Mouse (Mus musculus): ENCODE results near the gene Agxt. TPM values are rescaled to one million over a fixed set of nuclear protein-coding genes. Genes with fewer than 3 reads are reported as not detected.

Agxt gene
- polyA plus RNA-seq, 1 experiment from 2014 or later, result not detected

DNA sequence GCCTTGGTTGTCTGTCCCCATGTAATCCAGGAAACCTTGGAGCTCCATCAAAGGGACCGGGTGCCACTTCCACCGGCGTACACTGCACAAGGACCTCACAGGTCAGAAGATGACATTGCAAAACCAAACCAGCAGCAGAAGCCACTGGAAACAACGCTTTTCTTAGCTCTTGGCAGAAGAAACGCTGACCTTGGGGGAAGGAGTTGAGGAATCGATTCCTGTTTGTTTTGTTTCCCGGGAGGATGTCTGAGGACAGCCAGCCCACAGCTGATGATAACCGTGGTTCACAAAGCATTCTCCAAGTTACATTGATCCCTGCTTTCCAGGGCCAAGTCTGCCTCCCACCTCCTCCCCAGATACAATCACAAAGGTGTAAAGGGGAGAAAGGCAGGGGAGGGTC is 11.0 kb upstream of the Agxt start:
- H3K4me3 ChIP-seq, result no peak overlapping the region
- H3K9ac ChIP-seq, result no peak overlapping the region
- ATAC-seq, result no peak
- 90% methylated on average over 8 of the region's 8 CpGs for WGBS
- no peaks in the 10 kb centered on the region for H3K36me3 ChIP-seq (ENCODE audit: poor library complexity, severe bottlenecking)
- H3K27ac ChIP-seq, result no peak overlapping the region
- no peaks in the 10 kb centered on the region for H3K27me3 ChIP-seq
- no peaks in the 10 kb centered on the region for H3K4me1 ChIP-seq
- H3K4me2 ChIP-seq, result no peak overlapping the region
- no peaks in the 10 kb centered on the region for H3K9me3 ChIP-seq (replicated peaks)

GRCm38 (mm10) chr1:93125256-93125655 is 9.8 kb upstream of the Agxt start:
- Histone ChIP-seq H3K4me1 (no peaks in the 10 kb centered on the region), H3K9ac (no peak overlapping the region), H3K4me3 (no peak overlapping the region), H3K4me2 (no peak overlapping the region), H3K27me3 (no peaks in the 10 kb centered on the region), H3K36me3 (ENCODE audit: poor library complexity, severe bottlenecking) (no peaks in the 10 kb centered on the region), H3K27ac (no peak overlapping the region), H3K9me3 (replicated peaks) (no peaks in the 10 kb centered on the region)
- WGBS, result 70% methylated on average over 5 of the region's 5 CpGs
- ATAC-seq, result no peak

DNA sequence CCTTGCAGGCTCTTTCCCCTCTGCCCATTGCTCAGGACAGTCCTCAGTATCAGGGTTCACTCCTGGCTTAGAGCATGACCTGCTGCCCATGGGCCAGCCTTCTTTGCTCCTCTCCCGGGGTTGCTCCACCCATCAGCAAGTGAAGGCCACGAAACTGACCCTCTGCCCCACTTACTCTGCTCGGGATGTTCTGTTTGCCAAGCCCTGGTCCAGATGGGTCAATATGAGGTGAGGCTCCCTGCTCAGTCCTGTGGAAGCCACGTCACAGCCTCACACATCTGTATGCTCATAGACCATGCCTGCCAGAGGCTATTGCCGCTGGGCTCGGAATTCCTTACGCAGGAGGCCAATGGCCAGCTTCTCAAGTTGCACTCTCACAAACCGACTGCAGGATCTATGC is 6.8 kb upstream of the Agxt start:
- Histone ChIP-seq H3K36me3 (ENCODE audit: poor library complexity, severe bottlenecking) (no peaks in the 10 kb centered on the region), H3K4me2 (no peak overlapping the region), H3K4me3 (no peak overlapping the region), H3K9ac (no peak overlapping the region), H3K27me3 (no peaks in the 10 kb centered on the region), H3K27ac (no peak overlapping the region), H3K9me3 (replicated peaks) (no peaks in the 10 kb centered on the region), H3K4me1 (no peaks in the 10 kb centered on the region)
- ATAC-seq, result no peak
- 85% methylated on average over 8 of the region's 8 CpGs for WGBS

- H3K36me3 ChIP-seq (ENCODE audit: poor library complexity, severe bottlenecking), result no peaks in the 10 kb centered on the region
- 31% methylated on average over 6 of the region's 6 CpGs for WGBS
- no peak overlapping the region for H3K9ac ChIP-seq
- H3K27me3 ChIP-seq, result no peaks in the 10 kb centered on the region
- H3K9me3 ChIP-seq (replicated peaks), result no peaks in the 10 kb centered on the region
- H3K4me3 ChIP-seq, result no peak overlapping the region
- no peaks in the 10 kb centered on the region for H3K4me1 ChIP-seq
- no peak overlapping the region for H3K4me2 ChIP-seq
- no peak overlapping the region for H3K27ac ChIP-seq
- 0 out of 2 replicates have a peak, but pooled peaks have one; percentile 30 for ATAC-seq
These were observed 6.2 kb upstream of the Agxt start for GRCm38 (mm10) chr1:93128710-93129349.

DNA sequence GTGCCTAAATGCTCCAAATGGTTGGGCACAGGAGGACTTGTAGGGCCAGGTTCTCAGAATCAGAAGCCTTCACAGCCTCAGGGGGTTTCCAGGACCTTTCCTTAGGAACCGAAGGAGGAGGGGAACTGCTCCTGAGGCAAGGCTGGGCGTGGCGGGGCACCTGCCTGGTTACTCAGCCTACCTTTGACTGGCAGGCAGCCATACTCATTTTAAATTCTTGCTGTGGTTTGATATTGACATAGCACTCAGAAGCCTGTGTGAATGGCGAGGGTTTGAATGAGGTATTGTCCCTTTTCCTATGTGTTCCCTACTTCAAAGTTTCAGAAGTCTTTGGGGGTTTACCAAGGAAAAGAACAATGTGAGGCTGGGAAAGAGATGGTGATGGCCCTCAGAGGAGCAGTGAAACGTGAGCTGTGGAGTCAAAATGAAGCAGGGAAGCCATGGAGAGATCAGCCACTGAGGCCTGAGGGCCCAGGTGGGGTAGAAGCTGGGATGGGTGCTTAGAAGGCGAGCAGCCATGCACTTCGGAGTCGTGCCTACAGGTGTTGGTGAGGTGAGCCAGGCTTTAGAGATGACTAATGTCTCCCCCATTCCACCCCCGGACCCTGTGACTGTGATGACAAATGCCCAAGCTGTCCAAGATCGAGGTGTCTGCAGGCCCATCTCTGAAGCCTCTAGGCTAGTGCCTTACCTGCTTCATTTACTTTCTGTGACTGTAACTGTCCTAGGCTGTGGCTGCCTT is 4.6 kb upstream of the Agxt start:
- 75% methylated on average over 10 of the region's 10 CpGs for WGBS
- ATAC-seq, result no peak
- Histone ChIP-seq H3K4me1 (no peaks in the 10 kb centered on the region), H3K9me3 (replicated peaks) (no peaks in the 10 kb centered on the region), H3K4me2 (no peak overlapping the region), H3K27me3 (no peaks in the 10 kb centered on the region), H3K36me3 (ENCODE audit: poor library complexity, severe bottlenecking) (no peaks in the 10 kb centered on the region), H3K9ac (no peak overlapping the region), H3K27ac (no peak overlapping the region), H3K4me3 (no peak overlapping the region)

GRCm38 (mm10) chr1:93132676-93133075 is 2.4 kb upstream of the Agxt start:
- 73% methylated on average over 8 of the region's 8 CpGs for WGBS

DNA sequence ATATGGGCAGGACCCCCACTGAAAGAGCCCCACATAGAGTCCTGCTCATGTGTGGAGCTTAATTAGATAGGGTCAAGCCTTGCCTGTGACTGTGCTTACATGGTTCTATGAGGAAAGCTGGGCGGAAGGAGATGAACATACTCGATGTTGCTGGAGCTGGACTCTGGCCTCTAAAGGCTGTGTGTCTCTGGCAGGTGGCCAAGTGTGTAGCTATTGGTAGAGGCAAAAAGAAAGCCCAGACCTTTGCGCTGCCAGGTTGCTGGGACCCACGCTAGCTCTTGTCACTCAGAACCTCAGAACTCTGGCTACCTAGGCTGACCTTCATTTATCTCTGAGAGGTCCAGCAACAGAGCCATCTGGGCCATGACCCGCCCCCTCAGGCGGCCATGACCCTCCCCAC is 3.5 kb downstream of the Agxt start:
- Histone ChIP-seq H3K4me2 (no peak overlapping the region), H3K36me3 (ENCODE audit: poor library complexity, severe bottlenecking) (no peaks in the 10 kb centered on the region), H3K4me1 (no peaks in the 10 kb centered on the region), H3K4me3 (no peak overlapping the region), H3K9ac (no peak overlapping the region), H3K9me3 (replicated peaks) (no peaks in the 10 kb centered on the region), H3K27me3 (no peaks in the 10 kb centered on the region), H3K27ac (no peak overlapping the region)
- 76% methylated on average over 6 of the region's 6 CpGs for whole genome bisulfite sequencing
- no peak for ATAC-seq

More at GRCm38 (mm10) chr1:93132676-93133075, 2.4 kb upstream of the Agxt start:
- no peaks in the 10 kb centered on the region for H3K4me1 ChIP-seq
- no peak for ATAC-seq
- H3K36me3 ChIP-seq (ENCODE audit: poor library complexity, severe bottlenecking), result no peaks in the 10 kb centered on the region
- no peak overlapping the region for H3K27ac ChIP-seq
- H3K4me3 ChIP-seq, result no peak overlapping the region
- no peak overlapping the region for H3K4me2 ChIP-seq
- H3K9ac ChIP-seq, result no peak overlapping the region
- no peaks in the 10 kb centered on the region for H3K27me3 ChIP-seq
- no peaks in the 10 kb centered on the region for H3K9me3 ChIP-seq (replicated peaks)

GRCm38 (mm10) chr1:93139713-93140112 is 4.7 kb downstream of the Agxt start:
- 86% methylated on average over 7 of the region's 7 CpGs for WGBS
- Histone ChIP-seq H3K36me3 (ENCODE audit: poor library complexity, severe bottlenecking) (no peaks in the 10 kb centered on the region), H3K27me3 (no peaks in the 10 kb centered on the region), H3K4me2 (no peak overlapping the region), H3K27ac (no peak overlapping the region), H3K4me1 (no peaks in the 10 kb centered on the region), H3K9me3 (replicated peaks) (no peaks in the 10 kb centered on the region), H3K9ac (no peak overlapping the region), H3K4me3 (no peak overlapping the region)
- ATAC-seq, result no peak

DNA sequence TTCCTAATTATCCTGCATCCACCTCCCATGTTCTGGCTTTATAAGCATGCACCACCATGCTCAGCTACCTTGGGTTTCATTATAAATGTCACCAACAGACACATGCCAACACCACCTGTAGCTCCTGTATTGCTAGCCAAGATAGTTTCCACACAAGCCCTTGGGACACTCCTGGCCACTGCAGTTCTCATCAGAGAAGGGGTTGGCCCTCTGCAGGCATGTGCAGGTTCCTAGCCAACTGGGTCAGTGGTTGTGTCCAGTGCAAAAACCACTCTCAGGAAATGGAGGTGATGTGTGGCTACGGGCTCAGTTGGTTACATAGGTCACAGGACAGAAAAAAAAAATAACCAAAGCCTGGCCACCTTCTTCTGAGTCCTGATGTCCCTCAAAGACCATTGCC is 7.8 kb downstream of the Agxt start:
- H3K4me3 ChIP-seq, result no peak overlapping the region
- H3K9me3 ChIP-seq (replicated peaks), result no peaks in the 10 kb centered on the region
- 91% methylated on average over 1 of the region's 1 CpGs for WGBS
- no peak overlapping the region for H3K27ac ChIP-seq
- H3K27me3 ChIP-seq, result no peaks in the 10 kb centered on the region
- H3K4me1 ChIP-seq, result no peaks in the 10 kb centered on the region
- ATAC-seq, result no peak
- no peak overlapping the region for H3K9ac ChIP-seq
- H3K36me3 ChIP-seq (ENCODE audit: poor library complexity, severe bottlenecking), result no peaks in the 10 kb centered on the region
- H3K4me2 ChIP-seq, result no peak overlapping the region

GRCm38 (mm10) chr1:93144176-93144575 is 9.1 kb downstream of the Agxt start:
- H3K27ac ChIP-seq, result no peak overlapping the region
- no peak overlapping the region for H3K4me2 ChIP-seq
- ATAC-seq, result no peak
- 83% methylated on average over 9 of the region's 9 CpGs for WGBS
- no peak overlapping the region for H3K4me3 ChIP-seq
- H3K36me3 ChIP-seq (ENCODE audit: poor library complexity, severe bottlenecking), result no peaks in the 10 kb centered on the region
- no peak overlapping the region for H3K9ac ChIP-seq
- no peaks in the 10 kb centered on the region for H3K27me3 ChIP-seq
- no peaks in the 10 kb centered on the region for H3K9me3 ChIP-seq (replicated peaks)
- no peaks in the 10 kb centered on the region for H3K4me1 ChIP-seq

- no peaks in the 10 kb centered on the region for H3K27me3 ChIP-seq
- no peak overlapping the region for H3K9ac ChIP-seq
- H3K36me3 ChIP-seq (ENCODE audit: poor library complexity, severe bottlenecking), result no peaks in the 10 kb centered on the region
- 70% methylated on average over 2 of the region's 2 CpGs for WGBS
- no peak for ATAC-seq
- H3K9me3 ChIP-seq (replicated peaks), result no peaks in the 10 kb centered on the region
- no peaks in the 10 kb centered on the region for H3K4me1 ChIP-seq
- no peak overlapping the region for H3K4me3 ChIP-seq
- H3K27ac ChIP-seq, result no peak overlapping the region
- H3K4me2 ChIP-seq, result no peak overlapping the region
These were observed 16.0 kb downstream of the Agxt start for GRCm38 (mm10) chr1:93150907-93151661.

DNA sequence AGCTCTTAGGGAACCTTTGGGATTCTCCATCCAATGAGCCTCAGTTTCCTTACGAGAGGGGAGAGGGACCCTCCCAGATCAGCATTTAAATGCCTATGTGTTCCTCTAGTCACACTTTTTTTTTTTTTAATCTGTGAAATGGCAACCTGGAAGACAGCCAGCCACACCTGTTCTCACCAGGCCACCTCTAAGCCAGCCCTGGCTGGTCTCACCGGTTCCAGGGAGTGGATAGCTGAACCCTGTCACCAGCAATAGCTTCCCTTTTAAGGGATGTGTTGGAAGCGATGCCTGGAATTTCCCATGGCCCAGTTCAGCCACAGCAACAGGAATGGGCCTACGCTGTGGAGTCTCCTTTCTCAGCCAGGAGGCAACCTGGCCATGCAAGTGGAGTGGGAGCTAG is 22.5 kb downstream of the Agxt start:
- 78% methylated on average over 4 of the region's 4 CpGs for WGBS

More for the DNA sequence above, 22.5 kb downstream of the Agxt start:
- H3K27ac ChIP-seq, result no peak overlapping the region
- no peak overlapping the region for H3K4me3 ChIP-seq
- H3K9me3 ChIP-seq (replicated peaks), result no peaks in the 10 kb centered on the region
- ATAC-seq, result no peak
- H3K4me1 ChIP-seq, result no peaks in the 10 kb centered on the region
- no peaks in the 10 kb centered on the region for H3K27me3 ChIP-seq
- H3K9ac ChIP-seq, result no peak overlapping the region
- H3K4me2 ChIP-seq, result no peak overlapping the region
- H3K36me3 ChIP-seq (ENCODE audit: poor library complexity, severe bottlenecking), result no peaks in the 10 kb centered on the region
